Mouse (Mus musculus) right cerebral cortex, postnatal 36 days (tissue): ENCODE results near the gene Col6a6.
"Not testable (repeated sequence)": the region's sequence is repeated elsewhere in the genome, so short reads cannot be mapped to it uniquely, and the experiment has no call there.

Source experiments
- DNase-seq, 2 experiments: peaks; one replicate each; pipeline ENCODE4 v3.0.0; 2022; ENCODE audit warnings: low spot score in 2 of 2, mixed read lengths in 1 of 2

Col6a6 gene

DNA sequence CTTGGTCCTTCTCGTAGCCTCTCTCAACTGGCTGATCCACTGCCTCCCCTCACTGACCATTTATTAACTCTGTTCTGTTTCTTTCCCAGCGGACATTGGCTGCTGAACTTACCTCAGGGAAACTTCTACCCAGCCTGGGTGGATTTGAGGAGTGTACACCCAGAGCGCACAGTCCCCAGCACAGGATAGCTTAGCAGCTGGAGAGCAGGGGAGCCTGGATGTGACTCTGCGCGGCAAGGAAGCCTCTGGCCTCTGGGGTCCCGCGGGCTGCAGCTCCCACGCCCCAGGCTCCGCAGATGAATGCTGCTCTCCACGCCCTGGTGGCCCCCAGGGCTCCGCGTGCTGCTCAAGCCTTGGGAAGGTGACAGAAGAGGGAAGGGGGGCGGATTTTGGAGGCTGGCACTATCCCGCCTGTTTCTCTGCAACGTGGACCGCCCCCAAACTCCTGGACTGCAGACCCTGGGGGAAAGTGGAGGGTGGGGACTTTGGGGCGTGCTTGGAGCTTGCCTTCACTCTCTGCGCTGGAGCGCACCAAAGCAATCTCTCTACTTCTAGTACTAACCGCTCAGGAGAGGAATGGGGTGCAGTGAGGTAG lies at the start of gene Col6a6:
Col6a6 (minus strand) TSS at position 370 of the 595 bp plus-strand sequence.
- no peak for DNase-seq

DNA sequence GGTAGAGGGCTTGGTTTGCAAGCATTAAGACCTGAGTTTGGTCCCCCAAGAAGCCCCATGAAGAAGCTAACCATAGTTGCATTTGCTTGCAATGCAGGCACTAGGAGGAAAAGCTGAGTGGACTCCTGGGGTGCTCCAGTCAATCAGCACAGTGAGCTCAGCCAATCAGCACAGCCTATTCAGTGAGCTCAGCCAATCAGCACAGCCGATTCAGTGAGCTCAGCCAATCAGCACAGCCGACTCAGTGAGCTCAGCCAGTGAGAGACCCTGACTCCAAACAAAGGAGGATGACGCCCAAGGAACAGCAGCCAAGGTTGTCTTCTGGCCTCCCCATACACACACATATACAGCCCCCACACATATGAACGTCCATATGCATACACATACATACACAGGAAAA lies 48.2 kb upstream of the Col6a6 start:
- no peak for DNase-seq

DNA sequence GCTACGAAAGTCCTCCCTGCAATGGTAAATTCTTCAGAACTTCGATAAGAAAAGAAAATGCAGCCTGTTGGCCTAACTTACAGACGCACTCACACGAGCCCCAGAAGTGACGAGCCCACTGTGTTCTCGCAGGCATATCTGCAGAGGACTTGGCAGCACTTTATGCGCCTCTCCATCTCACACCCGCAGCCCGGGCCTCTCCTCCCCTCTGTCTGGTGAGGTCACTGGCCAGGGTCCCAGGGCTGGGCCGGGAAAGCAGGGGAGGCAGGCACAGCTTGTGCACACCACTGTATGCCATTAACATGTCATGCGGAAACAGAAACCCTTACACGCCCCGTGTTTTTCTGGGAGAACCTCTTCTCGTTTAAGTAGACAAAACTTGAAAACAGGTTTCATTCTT lies 43.7 kb upstream of the Col6a6 start:
- DNase-seq, result no peak

DNA sequence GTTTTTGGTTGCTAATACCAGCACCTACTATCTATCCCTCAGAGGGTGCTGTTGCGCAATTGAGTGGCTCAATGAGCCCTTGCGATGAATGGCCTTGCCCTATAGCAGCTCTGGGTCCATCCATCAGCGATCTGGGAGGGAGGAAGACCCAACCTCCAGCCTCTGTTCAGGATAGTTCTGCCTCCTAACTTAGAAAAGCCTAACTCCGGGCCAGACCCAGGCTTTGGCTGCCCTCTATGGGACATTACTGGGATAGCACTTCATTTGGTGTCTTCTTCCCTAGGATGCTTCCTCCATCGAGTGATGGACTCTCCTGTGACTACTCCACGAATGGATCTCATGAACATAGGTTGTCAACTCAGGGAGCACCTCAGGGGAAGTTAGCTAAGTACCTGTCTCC lies 29.8 kb upstream of the Col6a6 start:
- peak; percentile 32 to 35 for DNase-seq

DNA sequence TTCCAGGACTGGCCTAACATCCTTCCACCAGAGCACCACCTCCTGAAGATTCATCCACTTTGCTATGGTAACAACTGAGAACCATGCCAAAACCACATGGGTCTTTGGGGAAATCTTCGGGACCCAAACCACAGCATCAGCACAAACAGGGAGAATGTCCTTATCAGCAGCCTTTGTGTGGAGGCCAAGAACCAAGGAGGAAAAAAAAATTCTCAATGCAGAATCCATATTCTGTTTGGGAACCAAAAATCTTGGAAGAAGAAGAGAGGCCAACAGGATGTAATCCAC lies 24.8 kb upstream of the Col6a6 start:
- no peak for DNase-seq

DNA sequence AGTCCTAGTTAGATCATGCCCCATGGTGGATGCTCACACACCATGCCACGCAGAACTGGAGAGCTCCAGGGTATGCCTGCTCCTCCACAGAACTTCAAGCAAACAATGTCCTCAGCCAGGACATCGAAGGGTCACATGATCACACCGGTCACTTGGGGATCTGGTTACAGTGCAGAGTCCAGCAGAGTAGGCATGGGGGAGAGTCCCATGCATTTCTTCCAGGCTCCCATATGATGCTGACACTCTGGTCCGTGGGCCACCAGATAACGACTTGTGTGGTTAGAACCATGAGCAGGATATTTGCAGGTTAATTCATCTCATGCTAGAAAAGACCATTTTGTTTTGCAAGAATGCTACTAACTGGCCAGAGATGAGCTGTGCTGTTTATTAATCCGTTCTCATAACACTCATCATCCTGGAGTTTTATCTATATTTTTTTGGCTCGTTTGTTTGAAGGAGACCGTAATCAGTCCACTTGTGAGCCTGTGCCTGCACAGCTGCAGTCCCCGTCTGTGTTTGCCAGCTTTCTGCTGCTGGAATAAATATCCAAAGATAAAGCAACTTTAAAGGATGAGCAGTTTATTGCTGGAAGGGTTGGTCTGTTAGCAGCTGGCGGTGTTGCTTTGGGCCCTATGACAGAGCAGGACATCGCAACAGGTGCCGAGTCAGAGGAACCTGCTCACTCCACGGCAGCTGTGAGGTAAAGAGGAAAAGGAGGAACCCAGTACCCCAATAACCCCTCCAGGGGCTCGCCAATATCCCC lies 24.2 kb upstream of the Col6a6 start:
- no peak for DNase-seq

DNA sequence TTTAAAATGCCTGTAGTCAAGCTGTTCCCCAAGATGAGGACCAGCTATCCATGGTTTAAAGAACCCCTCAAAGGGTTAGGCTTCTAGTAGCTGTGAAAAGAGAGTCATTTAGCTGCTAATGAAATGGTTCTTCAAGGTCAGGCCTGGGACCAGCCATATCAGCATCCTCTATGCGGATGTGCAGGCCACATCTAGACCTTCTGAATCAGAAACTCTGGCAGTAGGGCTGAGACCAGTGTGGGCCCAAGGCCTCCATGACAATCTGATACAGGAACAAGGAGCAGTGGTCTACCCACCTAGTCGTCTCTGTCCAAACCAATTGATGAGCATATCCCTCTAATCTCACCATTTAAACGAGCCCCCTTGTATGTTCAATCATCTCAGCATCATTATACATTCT lies 23.1 kb upstream of the Col6a6 start:
- no peak for DNase-seq

DNA sequence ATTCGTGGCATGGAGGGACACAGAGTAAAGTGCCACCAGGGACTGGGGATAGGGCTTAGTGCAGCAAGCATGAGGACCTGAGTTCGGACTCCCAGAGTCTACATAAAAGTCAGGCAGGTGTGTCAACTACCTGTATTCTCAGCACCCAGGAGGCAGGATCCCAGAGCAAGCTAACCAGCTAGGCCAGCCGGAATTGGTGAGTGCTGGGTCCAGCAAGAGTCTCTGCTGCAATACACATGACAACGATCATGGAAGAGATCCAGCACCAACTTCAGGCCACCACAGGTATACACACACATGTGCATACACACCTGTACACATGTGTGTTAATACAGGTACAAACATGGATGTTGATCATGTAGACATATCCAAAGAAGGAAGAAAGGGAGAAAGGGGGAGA lies 20.4 kb upstream of the Col6a6 start:
- DNase-seq, result no peak

DNA sequence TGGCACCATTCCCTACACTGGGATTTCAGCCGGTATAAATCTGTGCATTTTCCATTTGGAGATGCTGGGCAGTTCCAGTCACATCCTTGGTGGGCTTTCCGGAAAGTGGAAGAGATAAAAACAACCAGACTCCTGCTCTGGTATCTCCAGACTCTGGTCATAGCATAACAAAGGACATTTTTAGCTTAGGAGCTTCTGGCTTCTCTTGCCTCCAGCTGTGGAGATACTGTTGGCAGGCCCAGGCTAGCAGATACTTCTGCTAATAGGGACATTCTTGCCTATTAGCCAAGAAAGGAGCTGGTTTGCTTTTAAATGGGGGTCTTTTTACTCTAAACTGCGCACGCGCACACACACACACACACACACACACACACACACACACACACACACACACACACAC lies 19.3 kb upstream of the Col6a6 start:
- no peak for DNase-seq

DNA sequence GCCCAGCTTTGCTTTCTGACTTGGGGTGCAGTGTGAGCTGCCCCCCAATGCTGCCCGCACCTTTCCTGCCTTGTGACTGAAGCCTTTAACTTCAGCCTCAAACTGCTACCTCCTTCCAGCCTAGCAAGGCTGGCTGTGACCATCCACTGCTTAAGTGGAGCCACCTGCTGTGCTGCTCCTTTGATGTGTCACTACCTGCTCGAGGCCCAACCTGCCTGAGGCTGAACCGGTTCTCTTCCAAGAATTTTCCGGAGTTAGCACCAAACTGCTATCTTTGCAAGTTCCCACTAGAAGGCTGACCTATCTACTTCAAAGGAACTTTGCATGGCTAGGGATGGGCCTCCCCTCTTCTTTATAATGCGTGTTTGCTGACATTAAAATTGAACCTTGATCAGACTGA lies 13.4 kb upstream of the Col6a6 start:
- DNase-seq, result not testable (repeated sequence)

DNA sequence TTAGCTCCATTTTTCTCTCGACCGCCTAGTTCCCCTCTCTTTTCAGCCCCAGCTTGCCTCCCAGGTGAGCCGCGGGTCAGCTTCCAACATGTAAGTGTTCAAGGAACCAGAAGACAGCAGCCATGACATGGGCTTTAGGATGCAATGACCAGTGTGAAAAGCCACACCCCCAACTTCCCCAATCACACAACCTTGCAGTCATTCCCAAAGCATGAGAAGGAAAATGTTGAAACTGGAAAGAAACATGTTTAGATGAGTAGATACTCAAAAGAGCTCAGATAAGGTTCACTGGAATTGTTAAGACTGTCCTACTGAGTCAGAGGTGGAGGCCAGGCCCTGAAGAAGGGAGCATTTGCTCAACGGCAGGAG lies 11.2 kb upstream of the Col6a6 start:
- no peak for DNase-seq

DNA sequence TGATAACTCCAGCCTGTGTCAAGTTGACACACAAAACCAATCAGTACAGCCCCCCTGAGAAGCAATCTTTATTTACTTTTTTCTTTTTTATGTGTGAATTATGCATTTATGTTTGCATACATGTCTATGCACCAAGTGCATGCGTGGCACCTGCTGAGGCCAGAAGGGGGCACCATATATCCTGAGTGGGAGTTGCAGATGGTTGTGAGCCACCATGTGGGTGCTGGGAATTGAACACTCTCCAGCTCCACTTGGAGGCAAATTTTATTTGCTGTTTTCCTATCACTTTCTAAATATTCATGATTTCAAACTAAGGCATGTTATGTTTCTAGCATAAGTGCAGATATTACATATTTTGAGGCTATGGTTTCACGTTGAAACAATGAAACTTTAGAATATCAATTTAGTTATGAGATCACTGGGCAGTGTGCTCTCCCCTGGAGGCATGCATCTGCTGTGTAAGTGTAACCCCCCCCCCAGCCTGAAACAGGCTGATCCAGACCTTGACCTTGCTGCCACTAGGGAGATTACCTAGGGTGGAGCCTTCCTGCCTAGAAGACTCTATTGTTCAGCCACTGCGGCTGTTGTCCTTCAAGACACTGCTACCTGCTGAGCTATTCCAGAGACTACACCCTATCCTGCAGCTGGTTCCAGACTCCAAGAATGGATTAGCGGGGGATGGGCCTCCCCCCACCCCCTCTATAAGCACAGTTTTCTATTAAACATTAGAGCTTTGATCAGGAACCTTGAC lies 10.6 kb upstream of the Col6a6 start:
- DNase-seq, result no peak

DNA sequence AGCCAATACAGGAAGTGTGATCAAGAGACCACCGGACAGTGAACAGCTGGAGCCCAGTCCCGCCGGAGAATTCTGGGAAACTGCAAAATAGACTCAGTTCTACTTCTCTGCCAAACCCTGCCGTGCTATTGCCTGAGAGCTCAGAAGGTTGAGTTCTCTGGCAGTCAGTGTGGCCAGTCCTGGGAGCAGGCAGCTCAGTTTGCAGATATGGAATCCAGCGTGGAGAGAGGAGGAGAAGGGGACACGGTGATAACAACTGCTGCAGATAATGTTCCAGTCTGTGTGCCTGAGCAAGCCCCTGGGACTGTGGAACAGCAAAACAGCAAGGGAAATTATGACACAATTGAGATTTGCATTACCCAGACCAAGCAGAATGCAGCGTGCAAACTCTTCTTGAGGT lies 7.6 kb upstream of the Col6a6 start:
- DNase-seq, result no peak

DNA sequence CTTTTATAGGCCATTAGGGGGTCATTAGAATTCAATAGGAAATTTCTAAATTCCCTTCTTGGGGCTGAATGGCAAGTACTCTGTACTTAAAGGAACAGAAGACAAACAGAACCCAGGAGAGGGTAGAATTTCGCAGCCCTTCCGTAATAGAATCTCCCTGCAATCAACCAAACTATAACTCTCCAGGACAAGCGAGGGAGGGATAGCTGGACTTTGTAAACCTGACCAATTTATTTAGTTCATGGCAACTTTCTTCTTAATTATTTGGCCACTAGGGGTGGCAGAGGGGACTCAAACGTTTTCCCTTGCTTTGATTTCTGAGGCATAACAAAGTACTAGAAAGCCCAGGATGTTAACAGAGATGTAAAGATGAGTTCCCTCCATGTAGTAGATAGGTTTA lies 6.8 kb upstream of the Col6a6 start:
- no peak for DNase-seq

DNA sequence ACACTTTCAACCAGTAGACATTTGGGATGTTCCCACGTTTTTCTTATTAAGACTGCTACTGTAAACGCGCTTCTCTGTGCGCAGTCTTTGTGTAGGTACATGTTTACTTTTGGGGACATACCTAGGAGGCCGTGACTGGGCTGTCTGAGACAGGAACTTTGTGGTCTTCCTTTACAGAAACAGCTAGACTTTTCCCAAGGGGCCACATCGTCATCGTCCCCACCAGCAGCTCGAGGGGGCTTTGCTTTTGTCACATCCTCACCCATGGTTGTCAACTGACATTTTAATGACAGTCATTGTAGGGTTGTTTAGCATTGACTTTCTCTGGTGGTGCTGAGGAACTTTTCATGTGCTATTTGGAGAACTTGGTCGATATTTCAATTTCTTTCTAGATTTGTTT lies 3.3 kb upstream of the Col6a6 start:
- no peak for DNase-seq

DNA sequence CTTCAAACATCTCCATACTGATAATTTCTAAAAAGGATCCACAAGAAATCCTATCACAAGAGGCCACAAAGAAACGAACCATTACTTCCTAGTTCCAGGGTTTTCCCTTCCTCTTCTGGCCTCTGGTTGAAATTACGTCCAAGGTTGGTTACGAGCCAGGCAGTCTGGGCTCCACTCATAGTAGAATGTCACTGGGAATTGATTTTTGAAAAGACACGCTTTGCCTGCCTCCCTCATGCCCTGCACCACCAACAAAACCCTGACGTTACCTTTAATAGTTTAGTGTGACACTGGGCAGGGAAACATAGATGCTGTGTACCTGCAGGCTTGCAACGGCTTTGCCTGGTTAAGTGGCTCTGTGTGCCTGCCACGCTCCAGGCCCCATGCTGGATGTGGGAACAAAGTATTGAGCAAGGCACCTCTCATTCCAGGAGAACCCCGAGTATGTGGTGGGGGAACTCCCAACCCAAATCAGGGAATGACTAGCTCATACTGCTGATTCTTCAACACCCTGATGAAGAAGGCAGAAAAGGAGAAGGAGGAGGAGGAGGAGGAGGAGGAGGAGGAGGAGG lies 798 bp downstream of the Col6a6 start:
- no peak for DNase-seq

DNA sequence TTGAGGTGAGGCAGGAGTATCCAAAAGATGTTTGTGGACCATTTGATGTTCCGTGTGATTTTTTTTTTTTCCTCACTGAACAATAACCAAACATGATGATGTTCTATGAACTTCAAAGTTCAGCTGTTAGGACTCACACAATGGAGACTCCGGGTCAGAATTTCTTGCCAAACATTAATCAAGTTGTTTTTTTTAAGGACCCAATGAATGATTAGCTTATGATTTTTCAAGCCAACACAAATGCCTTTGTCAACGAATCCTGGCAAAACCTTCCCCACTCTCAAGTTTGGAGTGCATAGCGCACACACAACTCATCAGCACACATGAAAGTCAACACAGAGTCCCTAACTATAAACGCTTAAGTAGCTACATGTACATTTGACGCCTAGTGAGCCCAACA lies 7.2 kb downstream of the Col6a6 start:
- DNase-seq, result no peak

DNA sequence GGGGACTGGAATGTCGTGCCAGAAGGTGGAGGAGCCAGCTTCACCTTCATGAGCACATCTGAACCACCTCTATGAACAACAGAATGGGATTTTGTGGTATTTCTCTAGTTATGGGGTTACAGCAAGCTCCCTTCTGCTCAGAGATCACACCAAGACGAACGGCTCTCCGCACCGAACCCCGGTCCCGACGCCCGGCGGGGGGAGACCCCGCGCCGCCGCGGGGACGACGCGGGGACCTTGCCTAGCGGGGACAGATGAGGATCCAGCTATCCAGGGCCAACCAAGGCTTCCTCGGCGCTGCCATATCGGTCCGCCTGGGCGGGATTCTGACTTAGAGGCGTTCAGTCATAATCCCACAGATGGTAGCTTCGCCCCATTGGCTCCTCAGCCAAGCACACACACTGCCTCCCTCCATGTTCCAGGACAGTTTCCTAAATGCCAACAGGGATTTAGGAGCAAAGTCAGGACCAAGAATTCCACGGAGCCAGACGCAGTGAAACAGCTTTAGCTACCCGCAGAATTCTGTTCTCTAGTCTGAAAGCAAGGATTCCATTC lies 8.7 kb downstream of the Col6a6 start:
- DNase-seq, result no peak

DNA sequence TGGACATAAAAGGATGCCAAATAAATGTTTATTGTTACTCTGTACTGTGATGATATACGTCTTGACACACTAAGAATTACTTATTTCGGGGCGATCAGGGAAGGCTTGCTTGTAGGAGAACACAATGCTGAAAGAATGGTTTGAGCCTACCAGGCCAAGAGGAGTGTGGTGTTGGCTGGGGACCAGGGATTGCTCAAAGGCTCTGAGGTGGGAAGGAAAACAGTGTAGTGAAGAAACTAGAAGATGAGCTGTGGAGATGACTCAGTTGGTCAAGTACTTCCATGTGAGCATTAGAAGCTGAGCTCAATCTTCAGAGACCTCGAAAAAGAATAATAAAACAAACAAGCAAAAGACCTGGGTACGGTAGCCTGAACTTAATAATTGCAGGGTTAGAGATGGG lies 13.5 kb downstream of the Col6a6 start:
- no peak for DNase-seq

DNA sequence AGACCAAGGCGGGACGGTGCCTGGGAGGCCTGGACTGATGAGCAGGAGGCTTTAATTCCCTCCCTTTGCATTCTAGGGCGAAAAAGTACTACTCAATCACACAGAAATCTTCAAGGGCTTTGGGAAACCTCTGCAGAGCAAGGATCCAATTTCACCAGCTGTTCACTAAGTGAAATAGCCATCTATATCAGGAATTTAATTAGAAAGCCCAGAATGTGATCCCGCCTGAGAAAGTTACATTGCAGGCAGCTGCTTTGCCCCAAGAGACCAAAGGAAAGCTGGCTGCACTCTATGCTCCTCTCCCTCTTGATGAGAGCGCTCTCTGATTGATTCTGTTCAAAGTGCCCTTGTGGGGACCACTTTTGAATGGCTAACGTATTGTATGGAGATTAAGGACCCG lies 16.5 kb downstream of the Col6a6 start:
- no peak for DNase-seq

DNA sequence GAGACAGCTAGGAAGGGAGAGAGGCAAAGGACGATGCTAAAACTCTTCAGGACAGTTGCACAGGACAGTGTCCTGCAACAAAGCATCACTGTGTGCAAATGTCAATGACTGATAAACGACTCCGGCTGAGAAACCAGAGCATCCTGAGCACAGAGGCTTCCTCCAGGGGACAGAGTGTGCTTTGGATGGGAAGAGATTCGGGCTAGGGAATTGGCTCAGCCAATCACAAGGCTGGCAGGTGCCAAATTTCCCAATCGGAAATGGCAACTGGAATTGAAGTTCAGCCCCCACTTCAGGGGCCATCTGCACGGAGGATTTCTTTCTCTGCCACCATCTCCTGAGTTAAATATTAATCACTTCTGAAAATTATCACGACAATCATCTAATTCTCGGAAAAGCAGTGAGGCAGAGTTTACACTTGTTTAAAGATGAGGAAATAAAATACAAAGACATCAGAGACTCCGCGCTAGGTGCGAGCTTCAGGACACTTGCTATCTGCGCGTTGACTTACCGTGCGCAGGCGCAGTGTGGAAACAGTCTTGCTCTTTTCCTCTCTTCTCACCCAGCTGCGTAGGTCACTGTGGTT lies 18.9 kb downstream of the Col6a6 start:
- no peak for DNase-seq

DNA sequence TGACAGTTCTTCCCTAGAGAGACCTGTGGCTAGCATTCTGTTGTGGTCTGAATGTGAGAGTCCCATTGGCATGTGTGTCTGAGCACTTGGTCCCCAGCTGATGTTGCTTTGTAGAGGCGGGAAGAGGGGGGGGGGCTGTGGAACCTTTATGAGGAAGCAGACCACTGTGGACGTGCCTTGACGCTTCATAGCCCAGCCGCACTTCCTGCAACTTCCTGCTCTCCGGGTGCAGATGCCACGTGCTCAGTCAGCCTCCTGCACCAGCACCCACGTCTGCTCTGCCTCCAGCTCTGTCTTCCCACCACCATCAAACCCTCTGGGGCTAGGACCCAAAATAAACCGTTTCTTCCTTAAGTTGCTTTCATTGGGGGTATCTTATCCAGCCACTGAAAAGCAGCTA lies 24.5 kb downstream of the Col6a6 start:
- no peak for DNase-seq
